Mouse (Mus musculus): ENCODE results near the gene Olfr167. TPM values are rescaled to one million over a fixed set of nuclear protein-coding genes. Genes with fewer than 3 reads are reported as not detected.
"Not testable (repeated sequence)": the region's sequence is repeated elsewhere in the genome, so short reads cannot be mapped to it uniquely, and the experiment has no call there.

Gene Olfr167
- not detected in 2 replicates for polyA plus RNA-seq (2014; fragmentation: Nextera tagmentation; extraction: Ambion mirVana)

GRCm38 (mm10) chr16:19522166-19522565 lies at the start of gene Olfr167:
TSS of gene Olfr167 (minus strand) at chr16:19522266.
- Histone ChIP-seq H3K9ac (ENCODE audit: low read length) (no peak within 1 kb of the TSS), H3K4me1 (ENCODE audit: control insufficient read depth in 2 of 2, insufficient read depth in 2 of 2, low read length in 2 of 2) (no peaks in the 10 kb centered on the region), H3K27ac (replicated peaks in 1 of 2; ENCODE audit: control insufficient read depth in 1 of 2, insufficient read depth in 1 of 2, low read depth in 2 of 2, low read length in 2 of 2) (no peak within 1 kb of the TSS), H3K4me2 (ENCODE audit: low read length) (no peak within 1 kb of the TSS), H3K4me3 (ENCODE audit: control insufficient read depth in 1 of 2, insufficient read depth in 1 of 2, low read depth in 1 of 2, low read length in 2 of 2) (no peak within 1 kb of the TSS), H3K9me3 (ENCODE audit: control insufficient read depth, low read length) (no peaks in the 10 kb centered on the region), H3K27me3 (ENCODE audit: control insufficient read depth, insufficient read depth, low read length) (no peaks in the 10 kb centered on the region), H3K36me3 (ENCODE audit: control insufficient read depth, insufficient read depth, low read length) (no peaks in the 10 kb centered on the region)
- no peak for ATAC-seq (ENCODE audit: insufficient number of reproducible peaks, insufficient read depth, low FRiP score, low read depth)
- WGBS, result 79% methylated on average over 2 of the region's 2 CpGs

- WGBS, result 88% methylated on average over 2 of the region's 2 CpGs
- not testable (repeated sequence) for ATAC-seq (ENCODE audit: insufficient number of reproducible peaks, insufficient read depth, low FRiP score, low read depth)
Observed at GRCm38 (mm10) chr16:19571709-19572108, 49.6 kb upstream of the Olfr167 start, which contains the start of gene Olfr169. TSS of gene Olfr169 (minus strand) at chr16:19571809.

GRCm38 (mm10) chr16:19553429-19553828 lies 31.4 kb upstream of the Olfr167 start:
- not testable (repeated sequence) for H3K9ac ChIP-seq (ENCODE audit: low read length); H3K36me3 ChIP-seq (ENCODE audit: control insufficient read depth, insufficient read depth, low read length); H3K9me3 ChIP-seq (ENCODE audit: control insufficient read depth, low read length); H3K4me1 ChIP-seq (ENCODE audit: control insufficient read depth in 2 of 2, insufficient read depth in 2 of 2, low read length in 2 of 2); H3K27ac ChIP-seq (replicated peaks in 1 of 2; ENCODE audit: control insufficient read depth in 1 of 2, insufficient read depth in 1 of 2, low read depth in 2 of 2, low read length in 2 of 2); H3K27me3 ChIP-seq (ENCODE audit: control insufficient read depth, insufficient read depth, low read length); H3K4me3 ChIP-seq (ENCODE audit: control insufficient read depth in 1 of 2, insufficient read depth in 1 of 2, low read depth in 1 of 2, low read length in 2 of 2); ATAC-seq (ENCODE audit: insufficient number of reproducible peaks, insufficient read depth, low FRiP score, low read depth); H3K4me2 ChIP-seq (ENCODE audit: low read length)
- 84% methylated on average over 7 of the region's 7 CpGs for WGBS

More at GRCm38 (mm10) chr16:19571709-19572108, 49.6 kb upstream of the Olfr167 start, which contains the start of gene Olfr169:
- H3K36me3 ChIP-seq (ENCODE audit: control insufficient read depth, insufficient read depth, low read length); H3K4me3 ChIP-seq (ENCODE audit: control insufficient read depth in 1 of 2, insufficient read depth in 1 of 2, low read depth in 1 of 2, low read length in 2 of 2); H3K4me1 ChIP-seq (ENCODE audit: control insufficient read depth in 2 of 2, insufficient read depth in 2 of 2, low read length in 2 of 2); H3K9ac ChIP-seq (ENCODE audit: low read length); H3K27ac ChIP-seq (replicated peaks in 1 of 2; ENCODE audit: control insufficient read depth in 1 of 2, insufficient read depth in 1 of 2, low read depth in 2 of 2, low read length in 2 of 2); H3K4me2 ChIP-seq (ENCODE audit: low read length); H3K27me3 ChIP-seq (ENCODE audit: control insufficient read depth, insufficient read depth, low read length); H3K9me3 ChIP-seq (ENCODE audit: control insufficient read depth, low read length): not testable (repeated sequence)

DNA sequence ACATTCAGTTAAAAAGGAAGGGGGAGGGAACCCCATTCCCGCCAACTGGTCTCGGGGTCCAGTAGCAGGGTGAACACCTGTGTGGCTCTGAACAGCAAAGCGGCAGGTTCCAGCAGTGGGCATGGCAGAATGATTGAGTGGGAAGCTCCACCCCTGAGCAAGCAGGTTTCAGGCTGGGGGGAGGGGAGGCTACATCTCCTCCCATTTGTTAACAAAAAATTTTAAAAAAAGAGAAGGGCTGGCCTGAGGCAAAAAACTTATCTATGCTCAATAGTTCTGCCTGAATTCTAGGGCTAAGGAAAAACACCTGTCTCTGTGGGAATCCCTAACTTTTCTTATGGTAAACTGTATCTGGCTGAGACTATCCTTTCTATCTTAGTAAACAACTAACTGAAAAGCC lies 30.2 kb upstream of the Olfr167 start:
- not testable (repeated sequence) for H3K9me3 ChIP-seq (ENCODE audit: control insufficient read depth, low read length)
- WGBS, result 76% methylated on average over 3 of the region's 3 CpGs

DNA sequence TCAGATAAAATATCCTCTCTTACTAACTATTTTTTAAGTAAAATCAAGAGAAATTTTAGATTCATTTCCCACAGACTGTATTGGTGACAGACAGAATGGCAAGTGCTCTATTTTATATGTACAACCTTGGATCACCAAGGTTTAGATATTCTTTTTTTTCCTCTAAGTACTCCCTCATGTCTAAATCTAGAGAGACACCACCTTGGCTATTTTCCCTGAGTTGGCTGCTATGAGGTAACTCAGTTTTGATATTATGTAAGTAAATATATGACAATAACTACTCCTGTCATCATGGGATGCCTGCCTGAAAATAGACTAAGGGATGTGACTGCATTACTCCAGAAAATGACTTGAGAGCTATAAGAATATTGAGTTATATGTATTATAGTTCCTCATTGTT lies 13.4 kb upstream of the Olfr167 start, which contains the start of gene Olfr168:
Olfr168 (minus strand) TSS at position 101 of the 400 bp plus-strand sequence.
- H3K27me3 ChIP-seq (ENCODE audit: control insufficient read depth, insufficient read depth, low read length), result no peaks in the 10 kb centered on the region
- H3K36me3 ChIP-seq (ENCODE audit: control insufficient read depth, insufficient read depth, low read length), result no peaks in the 10 kb centered on the region
- peaks cover 3% of the 10 kb centered on the region; the same call in 1 of the 2 replicates for H3K9me3 ChIP-seq (ENCODE audit: control insufficient read depth, low read length)
- no peak within 1 kb of the TSS for H3K9ac ChIP-seq (ENCODE audit: low read length)
- no peaks in the 10 kb centered on the region for H3K4me1 ChIP-seq (ENCODE audit: control insufficient read depth in 2 of 2, insufficient read depth in 2 of 2, low read length in 2 of 2)
- no peak for ATAC-seq (ENCODE audit: insufficient number of reproducible peaks, insufficient read depth, low FRiP score, low read depth)
- no peak within 1 kb of the TSS for H3K4me3 ChIP-seq (ENCODE audit: control insufficient read depth in 1 of 2, insufficient read depth in 1 of 2, low read depth in 1 of 2, low read length in 2 of 2)
- H3K27ac ChIP-seq (replicated peaks in 1 of 2; ENCODE audit: control insufficient read depth in 1 of 2, insufficient read depth in 1 of 2, low read depth in 2 of 2, low read length in 2 of 2), result no peak within 1 kb of the TSS
- no peak within 1 kb of the TSS for H3K4me2 ChIP-seq (ENCODE audit: low read length)

More for the DNA sequence above, 30.2 kb upstream of the Olfr167 start:
- H3K27me3 ChIP-seq (ENCODE audit: control insufficient read depth, insufficient read depth, low read length); H3K27ac ChIP-seq (replicated peaks in 1 of 2; ENCODE audit: control insufficient read depth in 1 of 2, insufficient read depth in 1 of 2, low read depth in 2 of 2, low read length in 2 of 2); H3K4me3 ChIP-seq (ENCODE audit: control insufficient read depth in 1 of 2, insufficient read depth in 1 of 2, low read depth in 1 of 2, low read length in 2 of 2); H3K4me1 ChIP-seq (ENCODE audit: control insufficient read depth in 2 of 2, insufficient read depth in 2 of 2, low read length in 2 of 2); H3K9ac ChIP-seq (ENCODE audit: low read length); ATAC-seq (ENCODE audit: insufficient number of reproducible peaks, insufficient read depth, low FRiP score, low read depth); H3K4me2 ChIP-seq (ENCODE audit: low read length); H3K36me3 ChIP-seq (ENCODE audit: control insufficient read depth, insufficient read depth, low read length): not testable (repeated sequence)

GRCm38 (mm10) chr16:19483394-19483793 lies 38.7 kb downstream of the Olfr167 start, which contains the start of gene Olfr166:
TSS of gene Olfr166 (plus strand) at chr16:19483694.
- no peak for ATAC-seq (ENCODE audit: insufficient number of reproducible peaks, insufficient read depth, low FRiP score, low read depth)
- Histone ChIP-seq H3K4me2 (ENCODE audit: low read length) (no peak within 1 kb of the TSS), H3K4me1 (ENCODE audit: control insufficient read depth in 2 of 2, insufficient read depth in 2 of 2, low read length in 2 of 2) (no peaks in the 10 kb centered on the region), H3K27me3 (ENCODE audit: control insufficient read depth, insufficient read depth, low read length) (no peaks in the 10 kb centered on the region), H3K27ac (replicated peaks in 1 of 2; ENCODE audit: control insufficient read depth in 1 of 2, insufficient read depth in 1 of 2, low read depth in 2 of 2, low read length in 2 of 2) (no peak within 1 kb of the TSS), H3K4me3 (ENCODE audit: control insufficient read depth in 1 of 2, insufficient read depth in 1 of 2, low read depth in 1 of 2, low read length in 2 of 2) (no peak within 1 kb of the TSS), H3K9ac (ENCODE audit: low read length) (no peak within 1 kb of the TSS), H3K9me3 (ENCODE audit: control insufficient read depth, low read length) (no peaks in the 10 kb centered on the region), H3K36me3 (ENCODE audit: control insufficient read depth, insufficient read depth, low read length) (no peaks in the 10 kb centered on the region)

DNA sequence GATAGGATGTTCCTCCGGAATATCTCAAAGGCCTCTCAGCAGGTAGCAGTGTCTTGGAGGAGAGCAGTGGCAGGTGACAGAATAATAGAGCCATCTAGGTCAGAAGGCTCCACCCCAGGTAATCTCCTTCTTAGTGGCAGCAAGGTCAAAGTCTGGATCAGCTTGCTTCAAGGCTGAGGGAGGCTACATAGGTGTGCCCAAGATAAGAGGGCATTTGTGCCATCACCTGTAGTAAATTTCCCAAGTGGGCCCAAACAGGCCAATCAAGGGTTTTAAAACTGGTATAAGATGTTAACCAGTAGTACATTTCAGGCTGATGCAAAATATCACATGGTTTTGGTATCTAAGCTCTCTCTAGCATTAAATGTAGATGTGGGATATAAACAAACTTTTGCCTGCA lies 57.7 kb downstream of the Olfr167 start:
- Histone ChIP-seq H3K9ac (ENCODE audit: low read length) (no peak overlapping the region), H3K4me2 (ENCODE audit: low read length) (no peak overlapping the region), H3K9me3 (ENCODE audit: control insufficient read depth, low read length) (no peaks in the 10 kb centered on the region), H3K4me3 (ENCODE audit: control insufficient read depth in 1 of 2, insufficient read depth in 1 of 2, low read depth in 1 of 2, low read length in 2 of 2) (no peak overlapping the region), H3K36me3 (ENCODE audit: control insufficient read depth, insufficient read depth, low read length) (no peaks in the 10 kb centered on the region), H3K4me1 (ENCODE audit: control insufficient read depth in 2 of 2, insufficient read depth in 2 of 2, low read length in 2 of 2) (no peaks in the 10 kb centered on the region), H3K27me3 (ENCODE audit: control insufficient read depth, insufficient read depth, low read length) (no peaks in the 10 kb centered on the region), H3K27ac (replicated peaks in 1 of 2; ENCODE audit: control insufficient read depth in 1 of 2, insufficient read depth in 1 of 2, low read depth in 2 of 2, low read length in 2 of 2) (no peak overlapping the region)
- 89% methylated on average over 1 of the region's 1 CpGs for WGBS
- no peak for ATAC-seq (ENCODE audit: insufficient number of reproducible peaks, insufficient read depth, low FRiP score, low read depth)
